Mouse (Mus musculus) large intestine, adult 2 months (tissue): ENCODE data around the gene Gfm2. TPM values are rescaled to one million over a fixed set of nuclear protein-coding genes. Genes with fewer than 3 reads are reported as not detected.
A peak's percentile ranks its signal among the peaks of the same experiment; 100 is the strongest.

ENCODE experiments used
- DNase-seq: peaks from one replicate; pipeline ENCODE4 v3.0.0-alpha.2; 2012; ENCODE audit warnings: low read depth, low spot score
- WGBS: fragments of 180-500 bp; shearing (Covaris S2); methylation state at CpG from one replicate; pipeline ENCODE4 v1.1.7; 2018; 5-methylcytosine and 5-hydroxymethylcytosine counted together
- polyA plus RNA-seq: library from polyadenylated mRNA; depleted of rRNA; stranded (reverse); fragments of >200 nt; gene quantifications from 2 replicates; pipeline ENCODE4 v1.2.3, GENCODE M21; 2012

Gene Gfm2
- polyA plus RNA-seq, 1 experiment = 17.2 TPM

DNA sequence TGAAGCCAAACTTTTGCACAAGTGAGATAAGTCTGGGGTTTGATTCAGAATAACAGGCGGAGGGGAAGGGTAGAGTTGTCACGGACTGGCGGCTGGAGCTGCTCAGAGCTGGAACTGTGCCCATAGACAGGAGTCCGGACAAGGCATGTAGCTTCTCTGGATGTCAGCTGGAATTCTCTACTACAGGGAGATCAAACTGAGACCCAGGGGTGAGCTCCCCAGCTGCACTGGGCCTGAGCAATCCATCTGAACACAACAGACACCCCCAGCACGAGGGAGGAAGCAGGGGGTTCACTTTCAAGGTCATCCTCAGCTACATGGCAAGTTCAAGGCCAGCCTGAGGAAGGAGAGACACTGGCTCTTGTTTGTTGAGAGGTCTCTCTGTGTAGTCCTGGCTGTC, 46.9 kb downstream of the Gfm2 start:
- DNase-seq = no peak
- 44% methylated on average over 5 of the region's 5 CpGs for WGBS

DNA sequence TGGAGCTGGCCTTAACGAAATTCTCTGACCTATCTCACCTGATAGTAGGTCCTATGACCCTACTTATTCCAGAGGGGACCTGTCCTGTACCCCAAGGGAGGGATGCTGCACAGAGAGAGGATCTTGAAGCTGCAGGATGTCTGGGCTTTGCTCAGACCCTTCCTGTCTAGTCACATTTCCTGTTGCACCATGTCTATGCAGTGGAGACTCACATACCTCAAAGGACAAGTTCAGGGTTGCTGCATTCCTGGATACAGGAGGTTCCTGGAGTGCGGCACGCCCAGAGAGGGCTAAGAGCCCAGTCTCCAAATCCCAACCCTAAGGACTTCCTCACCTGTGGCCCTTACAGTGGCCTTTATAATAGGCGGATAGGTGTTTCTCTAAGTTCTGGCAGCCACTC, 48.6 kb downstream of the Gfm2 start:
- no peak for DNase-seq
- 50% methylated on average over 4 of the region's 4 CpGs for WGBS

DNA sequence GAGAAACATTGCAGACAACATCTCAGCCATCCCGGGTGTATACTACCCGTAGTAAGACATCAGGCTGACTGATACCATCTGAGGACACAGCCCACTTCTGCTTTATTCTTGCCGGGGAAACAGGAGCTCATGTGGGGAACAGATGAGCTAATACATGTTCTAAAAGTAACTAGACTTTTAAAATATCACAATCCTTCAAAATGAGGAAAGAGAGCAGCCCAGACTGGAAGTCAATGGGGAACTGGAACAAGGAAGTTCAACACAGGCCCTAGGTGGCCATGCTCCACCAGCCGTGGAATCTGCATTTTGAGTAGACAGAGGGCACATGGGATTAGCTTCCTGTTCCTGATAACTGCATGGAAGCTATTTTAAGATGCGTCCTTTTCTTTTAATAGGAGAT, 50.0 kb downstream of the Gfm2 start:
- 81% methylated on average over 5 of the region's 5 CpGs for WGBS
- DNase-seq = no peak

DNA sequence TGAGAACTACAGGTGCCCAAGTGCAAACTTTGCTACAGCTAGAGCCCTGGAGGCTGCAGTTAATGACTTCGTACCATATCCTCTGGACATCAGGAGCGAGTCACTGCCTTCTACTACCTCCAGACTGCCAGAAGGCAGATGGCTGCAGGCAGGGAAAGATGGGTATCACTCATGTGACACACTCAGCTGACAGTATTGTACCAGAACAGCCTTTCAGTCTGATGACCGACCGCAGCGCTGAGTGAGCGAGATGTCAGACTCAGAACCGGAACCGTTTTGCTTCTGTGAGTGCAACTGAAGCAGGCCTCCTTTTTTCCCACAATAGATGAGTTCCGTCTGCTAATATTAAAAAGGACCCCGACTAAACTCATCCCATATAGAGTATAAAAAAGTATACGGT, 54.9 kb downstream of the Gfm2 start:
- 95% methylated on average over 11 of the region's 11 CpGs for WGBS
- no peak for DNase-seq

DNA sequence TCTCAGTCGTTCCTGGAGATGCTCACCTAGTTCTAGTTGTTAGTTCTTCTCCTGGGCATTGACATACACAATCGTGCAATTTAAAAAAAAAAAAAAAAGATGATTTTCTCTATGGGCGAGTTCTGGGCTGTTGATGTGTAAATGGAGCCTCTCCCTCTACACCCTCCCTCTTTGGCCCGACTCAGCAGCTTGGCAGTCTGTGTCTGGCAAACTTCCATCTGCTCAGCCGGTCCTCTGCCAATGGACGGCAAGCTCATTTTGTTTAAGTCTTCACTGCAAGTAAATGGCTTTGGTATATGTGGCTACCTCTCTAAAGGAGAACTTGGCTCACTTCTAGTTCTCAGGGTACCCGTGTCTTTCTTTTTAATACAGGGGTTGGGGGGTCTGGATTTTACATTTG, 55.7 kb downstream of the Gfm2 start:
- DNase-seq = no peak
- 19% methylated on average over 7 of the region's 7 CpGs for WGBS

DNA sequence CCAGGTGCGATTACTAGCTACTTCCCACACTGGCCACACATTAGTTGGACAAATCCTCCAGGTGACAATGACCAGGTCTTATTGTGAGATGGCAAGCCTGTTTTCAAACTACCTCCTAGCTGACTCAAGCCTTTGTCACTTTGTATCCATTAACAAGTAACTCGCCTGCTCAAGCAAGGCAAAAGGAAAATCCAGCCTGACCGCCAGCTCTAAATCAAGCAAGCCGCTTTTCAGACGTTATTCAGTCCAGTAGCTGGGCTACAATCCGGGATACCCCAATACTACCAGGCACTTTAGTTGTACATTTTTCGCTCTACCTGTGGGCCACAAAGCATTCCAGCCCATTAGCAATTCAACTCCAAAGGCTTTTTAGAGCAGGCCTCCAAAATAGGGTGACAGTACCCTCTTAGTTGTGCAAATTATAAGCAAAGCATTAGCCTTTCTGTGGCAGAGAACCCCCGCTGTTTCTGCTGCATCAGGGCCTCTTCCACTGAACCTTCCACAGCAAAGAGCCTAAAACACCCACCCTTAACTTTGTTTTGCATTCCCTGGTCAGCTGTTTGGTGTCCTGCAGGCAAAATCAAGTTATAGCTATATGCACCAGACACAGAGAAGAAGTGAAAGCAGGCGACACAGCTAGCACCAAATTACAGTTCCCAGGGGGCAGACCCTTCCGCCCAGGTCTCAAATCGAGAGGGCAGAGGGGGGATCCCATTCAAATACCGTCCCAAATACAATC, 58.6 kb downstream of the Gfm2 start:
- 84% methylated on average over 12 of the region's 12 CpGs for WGBS
- no peak for DNase-seq

DNA sequence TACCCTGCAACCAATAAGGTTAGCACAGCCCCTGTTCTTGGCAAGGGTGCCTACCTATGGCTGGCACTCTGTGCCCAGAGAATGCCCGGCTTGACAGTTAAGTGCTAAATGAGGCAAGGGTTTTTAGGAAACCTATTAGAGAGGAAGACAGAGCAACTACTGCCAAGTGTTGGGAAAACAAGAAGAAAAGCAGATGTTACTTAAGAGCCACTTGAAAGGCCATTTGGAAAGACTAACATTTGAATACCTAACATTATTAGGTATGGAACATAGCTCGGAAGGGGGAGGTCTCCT, 59.1 kb downstream of the Gfm2 start:
- WGBS = 78% methylated on average over 2 of the region's 2 CpGs
- DNase-seq = no peak

DNA sequence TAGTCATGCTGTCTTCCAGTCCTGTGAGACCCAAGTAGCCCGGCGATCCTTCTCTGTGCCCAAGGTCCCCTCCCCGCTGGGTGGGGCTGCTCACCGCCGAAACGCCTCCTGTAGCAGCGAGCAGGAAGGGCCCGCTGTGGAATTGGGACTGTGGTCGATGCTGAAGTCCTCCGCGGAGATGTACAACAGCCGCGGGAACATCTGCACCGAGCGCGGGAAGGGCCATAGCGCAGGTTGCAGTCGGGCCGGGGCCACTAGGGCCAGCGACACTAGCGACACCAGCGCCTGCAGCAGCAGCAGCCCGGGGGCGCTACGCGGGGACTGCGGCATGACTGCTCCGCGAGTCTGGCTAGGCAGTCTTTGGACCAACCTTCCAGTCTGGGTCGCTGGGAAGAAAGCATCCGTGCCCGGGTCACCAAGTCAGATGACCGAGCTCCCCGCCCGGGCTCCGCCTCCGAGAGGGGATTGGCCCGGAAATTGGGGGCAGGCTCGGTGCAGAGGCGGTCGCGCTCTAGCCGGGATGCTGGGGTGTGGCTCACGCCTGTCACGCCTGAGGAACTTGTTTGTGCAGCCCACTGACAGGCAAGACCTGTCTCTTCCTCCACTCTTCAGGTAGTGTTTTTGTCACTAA, 60.3 kb downstream of the Gfm2 start, which contains the start of gene Hexb:
Hexb (minus strand) TSS at position 426 of the 631 bp plus-strand sequence.
- peak; percentile 78 for DNase-seq
- under 1% methylated on average over 45 of the region's 45 CpGs for WGBS

DNA sequence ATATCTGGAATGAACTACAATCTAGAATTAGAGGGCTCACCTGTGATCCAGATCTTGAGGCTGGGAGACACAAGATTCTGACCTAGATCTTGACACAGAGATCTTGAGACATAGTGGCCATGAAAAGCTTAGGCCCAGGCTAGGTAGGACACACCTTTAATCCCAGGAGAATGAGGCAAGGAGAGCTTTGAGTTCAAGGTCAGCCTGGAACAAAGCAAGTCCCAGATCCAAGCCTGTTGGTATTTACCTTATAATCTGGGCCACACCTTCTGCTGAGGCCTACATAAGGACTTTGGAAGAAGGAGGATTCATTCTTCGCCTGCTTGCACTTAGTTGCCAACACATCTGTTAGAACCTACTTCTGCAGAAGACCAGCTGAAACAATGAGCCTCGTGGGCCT, 61.4 kb downstream of the Gfm2 start:
- DNase-seq = no peak
- WGBS = 49% methylated on average over 2 of the region's 2 CpGs

DNA sequence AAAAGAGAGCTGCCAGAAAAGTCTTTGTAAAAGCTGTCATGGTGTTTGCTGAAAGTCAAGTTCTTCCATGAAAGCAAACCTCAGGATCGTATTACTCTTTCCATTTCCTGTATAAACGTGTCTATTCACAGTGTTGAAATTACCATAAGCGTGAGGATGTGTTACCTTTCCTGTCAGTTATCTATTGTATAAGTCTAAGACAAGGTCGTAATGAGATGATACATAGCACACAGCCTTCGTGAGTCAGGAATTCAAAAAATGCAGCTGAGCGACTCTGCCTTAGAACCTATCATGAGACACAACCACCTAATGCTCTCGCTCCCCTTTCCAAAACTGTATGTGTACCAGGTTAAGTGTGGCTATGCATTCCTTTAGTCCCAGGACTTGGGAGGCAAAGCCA, 63.3 kb downstream of the Gfm2 start:
- 48% methylated on average over 7 of the region's 7 CpGs for WGBS
- no peak for DNase-seq

DNA sequence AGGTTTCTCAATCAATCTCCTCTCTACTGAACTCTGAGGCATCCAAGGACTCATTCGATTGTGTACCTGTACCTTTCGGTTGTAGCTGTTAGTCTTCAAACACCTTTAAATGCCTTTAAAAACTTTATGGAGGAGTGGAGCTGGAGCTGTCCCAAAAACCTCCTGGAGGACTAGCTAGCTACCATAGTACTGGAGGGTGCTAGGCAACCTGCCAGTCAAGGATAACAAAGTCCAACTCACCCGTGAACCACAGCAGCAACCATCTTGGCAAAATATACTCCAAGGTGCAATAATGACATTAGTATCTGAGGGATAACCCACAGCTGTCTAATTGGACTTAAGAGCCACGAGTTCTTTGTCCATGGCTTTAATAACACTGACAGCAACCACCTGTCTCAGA, 64.2 kb downstream of the Gfm2 start:
- WGBS = 17% methylated on average over 4 of the region's 4 CpGs
- no peak for DNase-seq

DNA sequence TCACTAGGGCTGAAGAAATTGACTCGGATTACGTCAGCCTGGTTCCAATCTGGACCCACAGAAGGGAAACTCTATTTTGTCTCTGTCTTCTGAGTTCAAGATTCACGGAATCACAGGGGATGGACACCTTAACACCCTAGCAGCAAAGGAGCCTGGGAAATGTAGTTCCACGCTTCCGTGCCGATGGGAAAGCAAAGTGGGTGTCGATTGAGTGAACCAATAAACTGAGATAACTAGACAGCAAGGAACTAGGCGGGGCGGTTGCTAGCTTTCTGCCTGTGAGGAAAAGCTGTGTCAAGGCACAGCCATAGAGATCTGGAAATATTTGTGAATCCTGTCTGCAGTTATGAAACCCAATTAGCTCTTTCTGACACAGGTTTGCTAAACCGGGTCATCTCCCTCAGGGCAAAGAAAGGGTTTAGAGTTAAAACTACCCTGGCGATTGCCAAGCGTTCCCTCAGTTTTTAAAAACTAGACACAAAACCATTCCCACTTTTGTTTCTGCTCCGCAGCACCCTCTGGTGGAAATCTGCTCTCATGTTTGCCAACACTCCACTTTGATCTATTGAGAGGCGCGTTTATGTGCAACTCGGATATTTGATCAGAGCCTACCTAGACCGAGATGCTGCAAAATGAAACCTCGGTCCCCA, 67.4 kb downstream of the Gfm2 start:
- DNase-seq = peak; percentile 95
- 1% methylated on average over 18 of the region's 18 CpGs for WGBS

DNA sequence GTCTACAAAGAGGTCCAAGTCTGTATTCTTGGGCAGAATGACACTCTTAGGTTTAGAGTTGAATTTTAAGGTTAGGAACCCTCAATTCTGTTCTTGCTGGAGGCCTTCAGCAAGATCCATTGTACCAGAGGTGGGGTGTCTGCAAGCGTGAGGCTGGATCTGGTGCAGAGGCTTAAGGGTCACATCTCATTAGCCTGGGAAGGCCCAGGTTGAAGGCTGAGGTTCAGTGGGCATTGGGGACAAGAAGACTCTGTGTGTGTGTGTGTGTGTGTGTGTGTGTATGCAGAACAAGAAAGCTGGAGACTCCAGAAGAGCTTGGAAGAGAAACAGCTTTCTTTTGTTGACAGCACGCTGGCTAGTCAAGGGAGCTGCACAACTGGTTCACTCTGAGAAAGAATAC, 68.3 kb downstream of the Gfm2 start:
- WGBS = 87% methylated on average over 2 of the region's 2 CpGs
- DNase-seq = no peak

DNA sequence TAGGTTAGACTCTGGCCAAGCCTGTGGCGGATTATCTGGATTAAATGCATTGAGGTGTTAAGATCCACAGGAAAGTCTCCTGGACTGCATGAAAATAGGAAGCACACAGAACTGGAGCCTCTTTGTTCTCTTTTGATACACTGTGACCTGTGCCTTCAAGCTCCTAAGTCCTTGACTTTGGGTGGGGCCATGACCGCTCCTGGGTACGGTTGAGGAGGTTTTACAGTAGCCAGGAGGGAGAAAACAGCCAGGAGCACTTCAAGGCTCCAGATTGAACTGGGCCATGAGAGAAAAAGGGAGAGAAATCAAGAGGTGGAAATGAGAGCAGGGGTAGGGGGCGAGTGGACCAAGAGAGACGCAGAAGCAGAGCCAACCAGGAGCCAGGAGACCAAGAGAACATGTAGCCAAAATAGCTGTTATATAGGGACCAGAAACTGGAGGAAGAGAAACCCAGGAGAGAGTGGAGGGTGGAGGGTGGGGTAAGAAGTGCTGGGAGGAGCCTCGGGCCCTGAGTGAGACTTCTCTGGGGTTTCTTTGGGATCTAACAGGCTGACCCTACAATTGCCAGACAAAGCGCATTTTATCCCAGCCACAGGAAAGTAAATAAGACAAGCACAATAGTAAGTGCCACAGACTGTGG, 69.9 kb downstream of the Gfm2 start:
- DNase-seq = no peak
- 67% methylated on average over 7 of the region's 7 CpGs for WGBS

DNA sequence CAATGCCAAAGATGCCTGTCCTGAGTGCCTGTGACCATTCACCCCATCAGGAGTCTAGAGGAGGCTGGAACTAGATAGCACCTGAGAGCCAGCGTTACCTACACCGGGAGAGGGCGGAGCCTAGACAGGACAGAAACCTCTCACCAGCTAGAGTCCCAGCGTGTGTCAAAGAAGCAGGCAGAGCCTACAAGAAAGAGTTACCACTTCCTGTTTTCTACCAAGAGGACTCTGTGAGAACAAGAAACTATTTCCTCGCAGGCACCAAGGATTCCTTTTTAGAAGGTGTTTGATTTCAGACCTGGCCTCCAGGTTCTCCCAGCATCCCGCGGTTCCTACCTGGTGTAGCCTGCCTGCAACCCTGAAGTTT, 70.4 kb downstream of the Gfm2 start:
- no peak for DNase-seq
- 46% methylated on average over 7 of the region's 7 CpGs for WGBS

DNA sequence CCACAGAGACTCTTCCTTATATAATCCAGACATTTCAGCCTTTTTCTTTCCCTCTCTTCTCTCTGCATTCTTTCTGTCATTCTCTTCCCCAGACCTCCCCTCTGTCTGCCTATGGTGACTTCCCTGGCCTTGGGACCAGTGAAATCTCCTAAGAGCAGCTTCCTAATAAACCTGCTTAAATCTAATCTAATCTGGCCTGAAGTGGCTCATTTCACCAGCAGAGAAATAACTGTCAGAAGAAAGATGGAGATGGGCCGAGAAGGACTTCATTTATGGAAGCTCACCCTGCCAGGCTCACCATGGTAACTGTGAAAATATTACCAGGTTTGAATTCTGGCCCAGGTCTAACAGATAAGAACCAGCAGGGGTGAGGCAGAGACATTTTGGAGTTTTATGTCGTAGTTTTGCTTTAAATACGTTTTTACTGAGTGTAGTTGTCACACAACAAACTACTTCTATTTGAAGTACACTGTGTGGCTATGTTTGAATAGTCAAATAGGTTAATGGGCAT, 70.8 kb downstream of the Gfm2 start:
- 28% methylated on average over 3 of the region's 3 CpGs for WGBS
- no peak for DNase-seq

DNA sequence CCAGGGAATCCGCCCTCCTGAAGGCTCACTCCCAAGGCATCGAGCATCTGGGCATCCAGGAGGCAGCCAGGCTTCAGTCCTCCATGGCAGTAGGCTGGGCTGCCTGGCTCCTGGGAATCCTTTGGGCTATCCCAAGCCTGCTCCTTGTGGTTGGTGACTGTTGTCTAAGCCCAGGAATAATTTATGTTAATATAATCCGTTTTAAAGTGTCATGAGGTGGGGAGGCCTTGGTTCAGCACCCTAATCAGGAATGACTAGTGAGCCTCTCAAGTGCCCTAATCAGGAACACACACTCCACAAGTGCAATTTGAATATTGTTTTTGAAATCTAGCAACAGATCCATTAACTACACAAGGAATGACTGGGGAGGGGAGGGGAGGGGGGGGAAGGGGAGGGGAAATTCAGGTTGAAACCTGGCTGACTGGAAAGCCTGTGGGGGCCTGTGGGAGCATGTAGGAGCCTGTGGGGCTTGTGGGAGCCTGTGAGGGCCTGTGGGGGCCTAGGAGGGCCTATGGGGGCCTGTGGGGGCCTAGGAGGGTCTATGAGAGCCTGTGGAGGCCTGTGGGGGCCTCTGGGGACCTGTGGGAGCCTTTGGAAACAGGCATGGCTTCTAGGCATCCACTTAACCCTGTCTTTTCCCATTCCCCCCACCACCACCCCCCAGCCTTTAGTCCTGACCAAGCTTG, 77.0 kb downstream of the Gfm2 start:
- 75% methylated on average over 3 of the region's 3 CpGs for WGBS
- DNase-seq = no peak

DNA sequence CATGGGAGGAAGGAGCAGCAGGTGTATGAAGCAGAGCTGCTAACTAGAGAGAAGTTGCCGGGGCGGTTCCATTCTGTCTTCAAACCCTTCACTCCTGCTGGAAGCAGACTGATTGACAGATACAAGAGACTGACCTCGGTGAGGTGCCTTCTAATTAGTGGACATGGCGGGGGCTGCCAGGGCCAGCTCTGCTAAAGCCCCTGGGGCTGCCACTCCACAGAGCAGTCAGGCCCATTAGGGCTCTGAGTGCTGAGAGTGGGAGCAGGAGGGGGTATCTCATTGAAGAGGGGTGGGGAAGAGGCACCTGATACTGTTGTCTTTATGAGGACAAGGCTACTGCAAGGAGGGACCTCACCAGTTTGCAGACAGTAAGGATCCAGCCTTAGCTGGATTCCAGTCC, 77.8 kb downstream of the Gfm2 start:
- DNase-seq = no peak
- WGBS = 69% methylated on average over 4 of the region's 4 CpGs

DNA sequence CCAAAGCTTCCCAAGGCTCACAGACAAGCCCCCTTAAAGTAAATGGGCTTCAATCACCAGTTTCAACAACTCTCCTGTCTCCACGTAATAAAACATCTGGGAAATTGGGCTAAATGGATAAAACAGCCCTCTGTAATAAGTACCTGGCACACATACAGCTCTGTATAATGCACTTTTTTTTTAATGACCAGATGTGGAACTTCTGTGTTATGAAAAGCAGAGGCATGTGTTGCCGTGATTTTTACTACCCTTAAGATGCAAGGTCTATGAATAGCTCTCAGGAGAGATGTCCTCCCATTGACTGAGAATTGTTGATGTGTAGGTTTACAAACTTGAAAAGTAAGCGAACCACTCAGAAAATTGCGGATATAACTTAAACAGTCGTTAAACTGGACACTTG, 78.5 kb downstream of the Gfm2 start:
- 38% methylated on average over 5 of the region's 5 CpGs for WGBS
- DNase-seq = no peak

DNA sequence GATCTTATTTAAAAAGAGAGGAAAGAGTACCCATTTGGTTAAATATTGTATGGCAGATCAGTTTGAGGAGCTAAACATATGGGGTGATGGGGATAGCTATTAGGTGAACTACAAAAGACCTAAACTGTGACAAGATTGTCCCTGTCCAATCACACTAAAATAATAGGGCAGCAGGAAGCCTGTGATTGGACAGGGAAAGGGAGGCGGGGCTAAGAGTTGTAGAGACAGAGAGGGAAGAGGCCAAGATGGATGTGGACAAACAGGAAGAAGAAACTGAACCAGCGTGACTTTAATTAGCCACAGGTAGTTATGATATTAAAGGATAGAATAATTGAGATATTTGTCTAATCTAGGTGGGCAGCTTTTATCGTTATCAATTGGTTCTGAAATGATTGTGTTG, 82.3 kb downstream of the Gfm2 start:
- DNase-seq = no peak
- WGBS = 85% methylated on average over 3 of the region's 3 CpGs
